Mouse (Mus musculus) limb, embryonic 15.5 days (tissue): ENCODE data around the gene Ubl7. TPM values are rescaled to one million over a fixed set of nuclear protein-coding genes. Genes with fewer than 3 reads are reported as not detected.

ENCODE experiments used
- ATAC-seq: fragments of 200-750 bp; cut with Nextera tagmentation; 2 replicates; pipeline ENCODE4 v1.8.0; 2017; ENCODE audit warnings: low read depth, moderate TSS enrichment; ENCODE audit not compliant: insufficient number of reproducible peaks, low FRiP score, low TSS enrichment
- H3K27ac ChIP-seq: fragments of 300-500 bp; sonication (generic); 2 replicates; pipeline ENCODE4 v1.5.1; 2015; ENCODE audit warnings: moderate library complexity, mild to moderate bottlenecking, inconsistent platforms
- H3K27me3 ChIP-seq: fragments of 300-500 bp; sonication (generic); 2 replicates; pipeline ENCODE4 v1.6.1; 2015; ENCODE audit warnings: inconsistent platforms
- H3K36me3 ChIP-seq: fragments of 300-500 bp; sonication (generic); 2 replicates; pipeline ENCODE4 v1.6.1; 2015; ENCODE audit warnings: inconsistent platforms
- H3K4me1 ChIP-seq: fragments of 300-500 bp; sonication (generic); 2 replicates; pipeline ENCODE4 v1.6.1; 2015; ENCODE audit warnings: inconsistent platforms
- H3K4me2 ChIP-seq: fragments of 300-500 bp; sonication (generic); 2 replicates; pipeline ENCODE4 v1.6.1; 2015; ENCODE audit warnings: mild to moderate bottlenecking, inconsistent platforms
- H3K4me3 ChIP-seq: fragments of 300-500 bp; sonication (generic); 2 replicates; pipeline ENCODE4 v1.5.1; 2015; ENCODE audit warnings: mild to moderate bottlenecking, inconsistent platforms
- H3K9ac ChIP-seq: fragments of 300-500 bp; sonication (generic); 2 replicates; pipeline ENCODE4 v1.6.1; 2015; ENCODE audit warnings: inconsistent platforms
- H3K9me3 ChIP-seq: fragments of 300-500 bp; sonication (generic); 2 replicates; pipeline ENCODE4 v1.6.1; 2016; ENCODE audit warnings: inconsistent platforms
- WGBS: fragments of 180-500 bp; shearing (Covaris S2); methylation state at CpG from one replicate; pipeline ENCODE4 v1.1.7; 2015; 5-methylcytosine and 5-hydroxymethylcytosine counted together
- polyA plus RNA-seq: library from polyadenylated mRNA; unstranded; fragments of >200 nt; fragmentation: Nextera tagmentation; extraction: Ambion mirVana; gene quantifications from 2 replicates; pipeline ENCODE4 v1.2.1, GENCODE M21; 2015

Ubl7 gene
- polyA plus RNA-seq, 1 experiment from 2014 or later: 107 TPM

DNA sequence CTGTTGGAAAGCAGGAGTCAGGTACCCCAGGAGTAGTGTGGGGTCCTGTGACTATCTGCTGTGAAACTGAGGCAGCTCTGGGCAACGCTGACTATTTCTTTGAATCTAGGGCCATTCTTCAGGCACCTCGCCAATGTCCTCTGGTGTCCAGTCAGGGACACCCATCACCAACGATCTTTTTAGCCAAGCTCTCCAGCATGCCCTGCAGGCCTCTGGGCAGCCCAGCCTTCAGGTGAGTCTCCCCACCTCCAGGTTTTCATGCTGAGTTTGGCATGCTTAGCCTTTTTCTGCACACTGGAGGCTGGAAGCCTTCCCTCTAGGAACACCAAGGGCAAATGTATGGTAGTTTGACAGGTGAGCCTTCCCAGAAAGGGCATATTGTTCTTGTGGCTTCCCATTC lies 12.3 kb downstream of the Ubl7 start:
- H3K9ac ChIP-seq: no peak overlapping the region
- no peaks in the 10 kb centered on the region for H3K4me1 ChIP-seq
- no peak overlapping the region for H3K4me3 ChIP-seq
- peaks cover 88% of the 10 kb centered on the region for H3K36me3 ChIP-seq
- no peak overlapping the region for H3K27ac ChIP-seq
- 95% methylated on average over 3 of the region's 3 CpGs for WGBS
- H3K9me3 ChIP-seq: no peaks in the 10 kb centered on the region
- H3K27me3 ChIP-seq: no peaks in the 10 kb centered on the region
- ATAC-seq: no peak
- no peak overlapping the region for H3K4me2 ChIP-seq

GRCm38 (mm10) chr9:57931166-57931767 lies 20.5 kb downstream of the Ubl7 start:
- H3K4me1 ChIP-seq: peaks cover 2% of the 10 kb centered on the region; the same call in 1 of the 2 replicates
- WGBS: 76% methylated on average over 5 of the region's 5 CpGs
- no peaks in the 10 kb centered on the region for H3K9me3 ChIP-seq
- H3K4me2 ChIP-seq: no peak overlapping the region
- H3K4me3 ChIP-seq: no peak overlapping the region
- no peaks in the 10 kb centered on the region for H3K27me3 ChIP-seq
- no peak overlapping the region for H3K27ac ChIP-seq
- H3K36me3 ChIP-seq: peaks cover 38% of the 10 kb centered on the region
- ATAC-seq: no peak
- no peak overlapping the region for H3K9ac ChIP-seq

DNA sequence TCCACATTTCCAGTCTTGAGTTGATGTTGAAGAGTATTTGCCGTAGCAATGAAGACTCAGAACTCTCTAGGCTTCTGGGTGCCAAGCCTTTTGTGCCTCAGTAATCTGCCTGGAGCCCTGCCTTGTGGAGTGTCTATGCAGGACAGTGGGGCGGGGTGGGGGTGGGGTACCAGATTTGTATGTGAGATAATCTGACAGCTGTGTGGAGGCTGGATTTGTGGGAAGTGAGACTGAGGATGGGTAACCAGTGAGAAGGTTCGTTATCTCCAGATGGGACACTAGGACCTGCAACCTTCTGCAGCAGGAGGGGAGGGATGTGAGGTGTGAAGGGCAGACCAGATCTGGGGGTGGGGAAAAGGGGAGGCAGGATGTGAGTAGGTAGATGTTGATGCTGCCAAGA lies 21.5 kb downstream of the Ubl7 start:
- Histone ChIP-seq H3K4me2 (no peak overlapping the region), H3K9me3 (no peaks in the 10 kb centered on the region), H3K27me3 (0 out of 2 replicates have a peak, but pooled peaks cover 4% of the 10 kb centered on the region), H3K4me1 (peaks cover 4% of the 10 kb centered on the region), H3K9ac (no peak overlapping the region), H3K36me3 (peaks cover 31% of the 10 kb centered on the region), H3K4me3 (no peak overlapping the region), H3K27ac (no peak overlapping the region)
- ATAC-seq: no peak
- 75% methylated on average over 3 of the region's 3 CpGs for WGBS

DNA sequence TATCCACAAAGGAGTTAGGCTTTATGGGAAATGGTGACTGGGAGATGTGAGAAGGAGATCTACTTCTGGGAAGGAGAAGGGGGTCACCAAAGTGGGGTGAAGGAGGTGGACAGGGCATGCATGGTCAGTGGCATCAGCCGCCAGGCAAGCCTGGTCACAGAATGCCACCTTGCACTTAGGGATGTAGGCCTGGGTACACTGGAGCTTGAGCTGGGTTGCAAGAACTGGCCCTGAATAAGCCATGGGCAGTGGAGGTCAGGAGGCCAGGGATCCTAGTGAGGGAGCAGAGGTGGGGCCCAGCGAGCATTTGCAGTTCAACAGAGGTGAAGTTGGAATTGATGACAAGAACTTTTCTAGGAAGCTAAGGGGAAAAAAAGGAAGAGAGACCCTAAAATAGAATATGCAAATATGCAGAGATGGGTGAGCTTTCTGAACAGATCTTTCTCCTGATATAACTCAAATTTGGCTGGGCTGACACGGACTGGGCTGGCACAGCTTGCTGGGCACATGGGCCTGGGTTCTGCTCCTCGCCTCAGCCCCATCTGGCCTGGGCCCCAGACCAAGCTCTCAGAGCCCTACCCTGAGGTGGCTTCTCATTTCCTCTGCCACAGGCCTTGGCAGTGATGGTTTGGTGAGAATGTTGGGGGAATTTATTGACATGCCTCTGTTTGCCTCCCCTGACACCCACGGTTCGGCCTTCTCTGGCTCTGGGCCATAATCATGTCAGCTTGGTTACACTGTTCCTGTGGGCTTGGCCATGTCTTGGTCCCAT lies 22.2 kb downstream of the Ubl7 start:
- Histone ChIP-seq H3K36me3 (peaks cover 23% of the 10 kb centered on the region), H3K4me3 (no peak overlapping the region), H3K4me2 (no peak overlapping the region), H3K4me1 (peaks cover 11% of the 10 kb centered on the region), H3K27ac (no peak overlapping the region), H3K9me3 (no peaks in the 10 kb centered on the region), H3K27me3 (0 out of 2 replicates have a peak, but pooled peaks cover 4% of the 10 kb centered on the region), H3K9ac (no peak overlapping the region)
- ATAC-seq: no peak
- WGBS: 68% methylated on average over 6 of the region's 6 CpGs

- Histone ChIP-seq H3K4me2 (no peak overlapping the region), H3K9me3 (no peaks in the 10 kb centered on the region), H3K4me3 (no peak overlapping the region), H3K27me3 (peaks cover 23% of the 10 kb centered on the region), H3K27ac (no peak overlapping the region), H3K4me1 (peaks cover 30% of the 10 kb centered on the region), H3K36me3 (no peaks in the 10 kb centered on the region), H3K9ac (no peak overlapping the region)
- no peak for ATAC-seq
- 27% methylated on average over 6 of the region's 6 CpGs for WGBS
Measured at GRCm38 (mm10) chr9:57935683-57936437, 25.1 kb downstream of the Ubl7 start.

DNA sequence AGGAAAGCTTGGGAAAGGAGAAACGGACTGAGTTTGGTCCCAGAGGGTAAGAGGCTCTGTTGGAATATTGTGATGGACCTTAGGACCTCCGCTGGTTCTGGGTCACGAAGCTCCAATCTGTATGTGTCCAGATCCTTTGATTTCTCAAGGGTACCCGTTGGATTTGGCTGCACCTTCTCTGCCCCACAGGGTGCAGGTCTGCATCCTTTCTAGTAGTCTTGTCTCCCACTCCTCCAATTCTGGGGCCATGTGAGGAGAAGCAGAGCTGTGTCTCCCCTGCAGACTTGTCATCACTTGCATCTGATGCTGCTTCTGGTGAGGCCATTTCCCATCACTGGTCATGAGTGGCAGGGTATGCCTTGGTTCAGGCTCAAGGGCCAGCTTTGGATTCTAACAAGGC lies 26.4 kb downstream of the Ubl7 start:
- no peak overlapping the region for H3K4me2 ChIP-seq
- no peak overlapping the region for H3K27ac ChIP-seq
- no peak overlapping the region for H3K9ac ChIP-seq
- H3K4me1 ChIP-seq: peaks cover 34% of the 10 kb centered on the region
- no peaks in the 10 kb centered on the region for H3K36me3 ChIP-seq
- no peak overlapping the region for H3K4me3 ChIP-seq
- 79% methylated on average over 4 of the region's 4 CpGs for WGBS
- peaks cover 36% of the 10 kb centered on the region for H3K27me3 ChIP-seq
- no peaks in the 10 kb centered on the region for H3K9me3 ChIP-seq
- ATAC-seq: no peak

DNA sequence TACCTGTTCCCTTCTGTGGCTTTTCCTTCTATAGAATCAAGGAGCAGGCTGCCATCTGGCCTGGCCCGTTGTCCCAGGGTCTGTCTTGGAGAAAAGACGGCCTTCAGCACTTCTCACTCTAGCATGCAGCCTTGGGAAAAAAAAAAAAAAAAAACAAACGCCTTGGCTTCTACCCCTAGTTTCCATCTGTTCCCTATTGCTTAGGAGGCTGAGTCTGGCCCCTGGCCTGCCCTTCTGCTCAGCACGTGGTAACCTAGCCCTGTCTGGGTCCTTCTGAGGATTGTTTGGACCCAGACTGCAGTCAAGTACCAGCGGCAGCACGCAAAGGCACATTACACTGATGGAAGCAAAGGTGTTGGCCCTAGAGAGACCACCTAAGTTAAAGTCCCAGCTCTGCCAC lies 26.9 kb downstream of the Ubl7 start:
- no peak for ATAC-seq

DNA sequence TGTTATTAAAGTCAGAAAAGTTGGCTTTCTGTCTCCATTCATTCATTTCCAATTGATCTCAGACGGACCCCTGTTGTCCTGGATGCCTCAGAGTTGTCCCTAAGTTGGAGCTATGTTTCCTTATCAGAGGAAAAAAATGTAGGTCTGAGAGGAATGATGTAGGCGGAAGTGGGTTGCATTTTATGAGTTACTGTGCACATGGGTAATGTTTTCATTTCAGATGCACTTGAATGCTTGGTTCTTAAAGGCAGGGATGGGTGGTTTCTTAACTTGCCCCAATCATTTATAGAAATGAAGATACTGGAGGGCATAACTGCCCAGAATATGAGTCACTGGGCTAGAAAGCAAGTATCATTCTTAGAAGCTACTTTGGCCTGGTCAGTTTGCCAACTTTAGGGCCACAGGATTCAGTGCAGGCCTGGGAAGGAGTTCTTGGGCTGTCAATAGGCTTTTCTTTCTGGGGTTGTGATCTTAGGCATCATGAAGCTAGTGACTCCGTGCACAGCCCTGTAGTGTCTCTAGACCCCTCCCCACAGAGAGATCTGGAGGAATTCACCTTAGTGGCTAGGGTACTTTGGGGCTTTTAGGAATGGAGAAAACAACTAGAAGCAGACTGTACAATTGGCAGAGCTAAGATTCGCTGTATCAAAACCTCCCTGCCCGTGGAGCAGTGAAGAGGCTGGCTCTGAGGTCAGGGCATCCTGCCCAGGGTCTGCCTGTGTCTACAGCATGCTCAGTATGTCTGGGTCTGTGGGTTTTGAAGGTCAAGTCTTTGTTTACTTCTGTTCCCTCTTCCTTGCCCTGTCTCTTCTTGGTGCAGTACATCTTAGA lies 27.7 kb downstream of the Ubl7 start:
- Histone ChIP-seq H3K9ac (no peak overlapping the region), H3K27ac (no peak overlapping the region), H3K4me1 (peaks cover 31% of the 10 kb centered on the region), H3K36me3 (no peaks in the 10 kb centered on the region), H3K27me3 (peaks cover 48% of the 10 kb centered on the region), H3K4me2 (no peak overlapping the region), H3K9me3 (no peaks in the 10 kb centered on the region), H3K4me3 (no peak overlapping the region)
- no peak for ATAC-seq
- 64% methylated on average over 5 of the region's 5 CpGs for WGBS

More for the DNA sequence above, 26.9 kb downstream of the Ubl7 start:
- no peak overlapping the region for H3K27ac ChIP-seq
- no peak overlapping the region for H3K4me3 ChIP-seq
- H3K36me3 ChIP-seq: no peaks in the 10 kb centered on the region
- H3K4me2 ChIP-seq: no peak overlapping the region
- no peak overlapping the region for H3K9ac ChIP-seq
- peaks cover 41% of the 10 kb centered on the region for H3K27me3 ChIP-seq
- WGBS: 39% methylated on average over 6 of the region's 6 CpGs
- no peaks in the 10 kb centered on the region for H3K9me3 ChIP-seq
- H3K4me1 ChIP-seq: peaks cover 34% of the 10 kb centered on the region

DNA sequence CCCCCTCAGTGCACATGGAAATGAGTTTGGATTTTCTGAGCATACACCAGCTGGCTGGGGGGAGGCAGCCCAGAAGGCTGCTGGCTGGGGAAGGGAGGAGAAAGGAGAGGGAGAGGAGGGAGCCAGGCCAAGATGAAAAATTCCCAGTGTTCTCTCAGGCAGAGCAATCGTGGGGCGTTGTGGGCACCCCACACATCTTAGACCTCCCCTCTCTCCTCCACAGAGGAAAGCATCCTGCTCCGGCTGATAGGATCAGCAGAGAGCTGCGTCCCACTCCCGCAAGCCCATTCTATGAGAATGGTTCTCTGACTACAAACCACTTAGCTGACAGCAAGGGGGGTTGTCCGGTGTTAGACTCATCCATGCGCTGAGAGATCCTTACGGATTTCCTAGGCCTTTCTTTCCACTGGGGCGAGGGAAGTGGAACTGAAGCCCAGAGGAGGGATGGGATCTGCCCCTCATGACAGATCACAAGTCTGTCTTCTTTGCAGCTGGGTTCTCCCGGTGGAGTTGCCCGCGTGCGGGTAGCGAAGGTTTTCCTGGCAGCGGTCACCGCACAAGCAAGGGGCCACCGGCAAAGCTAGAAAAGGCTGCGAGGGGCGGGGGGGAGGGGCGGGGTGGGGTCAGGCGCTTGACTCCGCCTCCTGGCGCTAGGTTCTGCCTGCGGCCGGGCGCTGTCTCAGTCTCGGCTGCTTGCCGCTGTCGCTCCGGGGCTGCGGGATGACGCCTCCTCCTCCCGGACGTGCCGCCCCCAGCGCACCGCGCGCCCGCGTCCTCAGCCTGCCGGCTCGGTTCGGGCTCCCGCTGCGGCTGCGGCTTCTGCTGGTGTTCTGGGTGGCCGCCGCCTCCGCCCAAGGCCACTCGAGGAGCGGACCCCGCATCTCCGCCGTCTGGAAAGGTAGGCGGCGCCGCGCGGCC lies 28.9 kb downstream of the Ubl7 start, which contains the start of gene Sema7a:
Gene Sema7a, plus strand, starts transcription at position 682 of the 918 bp plus-strand sequence.
- peak; percentile 67; the same call in 1 of the 2 replicates for ATAC-seq
- Histone ChIP-seq H3K36me3 (no peaks in the 10 kb centered on the region), H3K27me3 (peaks cover 52% of the 10 kb centered on the region), H3K4me2 (peak within 1 kb of the TSS; percentile 98), H3K4me3 (peak within 1 kb of the TSS; percentile 67), H3K9ac (peak within 1 kb of the TSS; percentile 24), H3K4me1 (peaks cover 31% of the 10 kb centered on the region), H3K9me3 (no peaks in the 10 kb centered on the region), H3K27ac (no peak within 1 kb of the TSS)
- WGBS: 3% methylated on average over 57 of the region's 60 CpGs

GRCm38 (mm10) chr9:57940349-57940794 lies 29.6 kb downstream of the Ubl7 start:
- under 1% methylated on average over 44 of the region's 44 CpGs for WGBS
- peak; percentile 54; the same call in 1 of the 2 replicates for ATAC-seq
- Histone ChIP-seq H3K4me1 (peaks cover 31% of the 10 kb centered on the region), H3K36me3 (no peaks in the 10 kb centered on the region), H3K9me3 (no peaks in the 10 kb centered on the region), H3K4me2 (peak overlapping the region; percentile 98), H3K4me3 (peak overlapping the region; percentile 67), H3K27ac (no peak overlapping the region), H3K27me3 (peaks cover 52% of the 10 kb centered on the region), H3K9ac (peak overlapping the region; percentile 24)
